Comparison of ENCODE assay signal across 25 mouse cellular contexts in genomic region chr17:56869481-56869977, GRCm38 (mm10). TPM values are rescaled to one million over a fixed set of nuclear protein-coding genes. Genes with fewer than 3 reads are reported as not detected.
DNase-seq lines count a peak whose midpoint lies in the region; TF ChIP-seq lines count a peak whose summit lies in the region.
"Had no signal": no experiment of that assay in that cellular context is flagged by ENCODE, and none has a peak within 500 bp of the region (broad histone marks: within the 10 kb centered on the region; RNA-seq: fewer than 3 reads in every experiment).

No protein-coding gene starts in this region.

- no peak for TF ChIP-seq POLR2A in ES-Bruce4 (IDR thresholded peaks at IDR 0.05; ENCODE audit: insufficient read depth, low read length)
- no peak for TF ChIP-seq POLR2A in kidney, adult 2 months (IDR thresholded peaks at IDR 0.05; ENCODE audit: low read depth, low read length)

- in situ Hi-C loops in ES-E14 (cut with MboI; ENCODE audit: low sequenced_read_pairs in 2 of 2, unreplicated experiment in 2 of 2), result no loop called here

- intact Hi-C loops in heart, postnatal 10 days (cut with DNase I), result no loop called here

- H3K36me3 ChIP-seq in ES-Bruce4 (ENCODE audit: control insufficient read depth, insufficient read depth, low read length, poor library complexity, severe bottlenecking), result no peaks in the 10 kb centered on the region
- no peaks in the 10 kb centered on the region for H3K36me3 ChIP-seq in ES-E14 (ENCODE audit: control insufficient read depth, insufficient read depth, low read length, poor library complexity, severe bottlenecking)
- H3K36me3 ChIP-seq in kidney, adult 2 months (ENCODE audit: control insufficient read depth, insufficient read depth, low read length), result no peaks in the 10 kb centered on the region
- H3K36me3 ChIP-seq: embryonic facial prominence, embryonic 10.5 days; embryonic facial prominence, embryonic 12.5 days; forebrain, embryonic 15.5 days had no signal

- peak; percentile 45 for DNase-seq in ES-E14 (ENCODE audit: low read depth, low spot score)
- DNase-seq in ZHBTc4 (ENCODE audit: low read depth, low spot score), result peak; percentile 86
- no peak for DNase-seq in kidney, adult 2 months
- DNase-seq in heart, postnatal 10 days, result no peak
- no peak for DNase-seq in lung, postnatal 14 days
- DNase-seq: adrenal gland, adult 8-10 months; adrenal gland, postnatal 14 days; adrenal gland, postnatal 36 days; cerebellum, adult 11-12 months; cerebellum, adult 2 months; cerebellum, adult 9-10 months; cerebellum, postnatal 10 days; cerebellum, postnatal 25 days; forebrain, postnatal 0 days had no signal

- H3K27me3 ChIP-seq in ES-Bruce4 (ENCODE audit: control insufficient read depth, insufficient read depth, low read length, poor library complexity, severe bottlenecking), result no peaks in the 10 kb centered on the region
- no peaks in the 10 kb centered on the region for H3K27me3 ChIP-seq in kidney, adult 2 months (replicated peaks; ENCODE audit: control insufficient read depth, insufficient read depth, low read length)
- H3K27me3 ChIP-seq: embryonic facial prominence, embryonic 12.5 days; forebrain, embryonic 13.5 days; forebrain, embryonic 15.5 days had no signal

- H3K9ac ChIP-seq in ES-Bruce4 (ENCODE audit: low read depth, poor library complexity, severe bottlenecking), result no peak overlapping the region
- H3K9ac ChIP-seq in ES-E14 (ENCODE audit: insufficient read depth, low read depth, low read length, poor library complexity, severe bottlenecking), result no peak overlapping the region
- H3K9ac ChIP-seq: embryonic facial prominence, embryonic 12.5 days; forebrain, embryonic 13.5 days; forebrain, embryonic 15.5 days; forebrain, postnatal 0 days had no signal

- H3K4me1 ChIP-seq in ES-Bruce4 (ENCODE audit: control insufficient read depth, insufficient read depth, low read length) (peaks cover 14% of the 10 kb centered on the region), ES-E14 (ENCODE audit: control insufficient read depth in 2 of 2, insufficient read depth in 2 of 2, low read length in 2 of 2, poor library complexity in 1 of 2) (peaks cover 10 to 27% of the 10 kb centered on the region in 2 experiments)
- H3K4me1 ChIP-seq in kidney, adult 2 months (ENCODE audit: control insufficient read depth, insufficient read depth, low read length), result no peaks in the 10 kb centered on the region
- H3K4me1 ChIP-seq: embryonic facial prominence, embryonic 10.5 days; embryonic facial prominence, embryonic 12.5 days; forebrain, embryonic 13.5 days; forebrain, embryonic 15.5 days had no signal

- H3K4me3 ChIP-seq in ES-Bruce4 (ENCODE audit: low read depth, low read length) (no peak overlapping the region), ES-E14 (ENCODE audit: insufficient read depth in 1 of 2, low read depth in 1 of 2, low read length in 2 of 2, poor library complexity in 1 of 2, severe bottlenecking in 1 of 2) (peak overlapping the region in 1 of 2 experiments; percentile 54; a peak in 1 of 4 replicates)
- H3K4me3 ChIP-seq in kidney, adult 2 months (ENCODE audit: insufficient read depth, low read depth, low read length), result no peak overlapping the region
- H3K4me3 ChIP-seq: embryonic facial prominence, embryonic 10.5 days; embryonic facial prominence, embryonic 12.5 days; forebrain, embryonic 13.5 days; forebrain, embryonic 15.5 days had no signal

- H3K9me3 ChIP-seq in ES-Bruce4 (replicated peaks; ENCODE audit: control insufficient read depth, insufficient read depth, low read length, poor library complexity, severe bottlenecking), result peaks cover 17% of the 10 kb centered on the region
- H3K9me3 ChIP-seq in ES-E14 (ENCODE audit: control insufficient read depth, insufficient read depth, low read depth, low read length), result no peaks in the 10 kb centered on the region
- H3K9me3 ChIP-seq: forebrain, embryonic 13.5 days; forebrain, embryonic 15.5 days had no signal

- H3K27ac ChIP-seq in ES-Bruce4 (ENCODE audit: insufficient read depth, low read length) (peak overlapping the region; percentile 99), ES-E14 (ENCODE audit: insufficient read depth, low read depth, low read length, poor library complexity, severe bottlenecking) (peak overlapping the region; percentile 77; the same call in 1 of the 2 replicates)
- H3K27ac ChIP-seq in kidney, adult 2 months (ENCODE audit: insufficient read depth, low read depth, low read length), result no peak overlapping the region
- H3K27ac ChIP-seq: embryonic facial prominence, embryonic 10.5 days; embryonic facial prominence, embryonic 12.5 days; forebrain, embryonic 13.5 days; forebrain, embryonic 15.5 days had no signal

- TF ChIP-seq EP300 in ES-Bruce4 (IDR thresholded peaks at IDR 0.05; ENCODE audit: insufficient read depth, low read depth, low read length), result peak; percentile 98

- TF ChIP-seq CTCF in ES-Bruce4 (IDR thresholded peaks at IDR 0.05; ENCODE audit: low read depth, low read length), result no peak
- no peak for TF ChIP-seq CTCF in kidney, adult 2 months (conservative IDR thresholded peaks at IDR 0.05; ENCODE audit: insufficient read depth, insufficient read length, low read depth, low read length)

- 57% methylated on average over 9 of the region's 9 CpGs for WGBS in kidney, adult 2 months

TF ChIP-seq in ES-E14, 5 proteins besides CTCF, POLR2A, EP300 and RAD21:
- TF ChIP-seq ZNF384 (IDR thresholded peaks at IDR 0.05; ENCODE audit: low read depth, low read length) (no peak), ZC3H11A (IDR thresholded peaks at IDR 0.05; ENCODE audit: borderline replicate concordance, low read depth, low read length) (no peak), MAFK (IDR thresholded peaks at IDR 0.05; ENCODE audit: insufficient read depth, low read depth, low read length) (no peak), CHD2 (IDR thresholded peaks at IDR 0.05; ENCODE audit: low read depth, low read length) (no peak), HCFC1 (IDR thresholded peaks at IDR 0.05; ENCODE audit: borderline replicate concordance, insufficient read depth, low read length) (no peak)

RNA-seq across cellular contexts. Expression of gene Acsbg2, which starts 4.7 kb away (rescaled TPM):
- polyA plus RNA-seq in ES-Bruce4 (2011; ENCODE audit: insufficient read depth, insufficient read length, low read depth, missing spikeins), result 0.46 and 0.68 TPM in 2 replicates
- total RNA-seq in ES-E14 (2012; rRNA removed), result 0.58 and 0.90 TPM in 2 replicates
- 0.05 TPM in 2 replicates for polyA plus RNA-seq in kidney, adult 2 months (2012; rRNA removed)
- total RNA-seq in heart, postnatal 10 days (2021), result not detected
- total RNA-seq: forebrain, postnatal 0 days; MEL had no signal
- polyA plus RNA-seq: C2C12; cortical plate, adult 2 months; embryonic facial prominence, embryonic 10.5 days; embryonic facial prominence, embryonic 12.5 days; embryonic facial prominence, embryonic 14.5 days; forebrain, embryonic 11.5 days; forebrain, embryonic 13.5 days; forebrain, embryonic 15.5 days; forebrain, postnatal 0 days; Patski had no signal

RNA-seq across cellular contexts. Expression of gene 1700061G19Rik, which starts 5.7 kb away (rescaled TPM):
- polyA plus RNA-seq in ES-Bruce4 (2011; ENCODE audit: insufficient read depth, insufficient read length, low read depth, missing spikeins), result 8.0 and 8.4 TPM in 2 replicates
- 17.3 and 24.0 TPM in 2 replicates for total RNA-seq in ES-E14 (2012; rRNA removed)
- polyA plus RNA-seq in kidney, adult 2 months (2012; rRNA removed), result 0.03 and 0.07 TPM in 2 replicates
- under 1 TPM; 0.10 to 0.12 TPM for total RNA-seq in heart, postnatal 10 days (2021)
- polyA plus RNA-seq: cerebellum, adult 2 months; Patski had no signal

RNA-seq across cellular contexts. Expression of gene Rfx2, which starts 38.7 kb away (rescaled TPM):
- 27.5 and 30.5 TPM in 2 replicates for polyA plus RNA-seq in ES-Bruce4 (2011; ENCODE audit: insufficient read depth, insufficient read length, low read depth, missing spikeins)
- 15.8 and 22.5 TPM in 2 replicates for total RNA-seq in ES-E14 (2012; rRNA removed)
- 4.8 and 6.2 TPM in 2 replicates for polyA plus RNA-seq in kidney, adult 2 months (2012; rRNA removed)
- total RNA-seq in heart, postnatal 10 days (2021), result 10 to 100 TPM in 1 of 2 experiments, 1 to 10 TPM in 1; 6.5 to 10.5 TPM

Comparison
In these comparisons a context has a peak if more than half of its experiments do, and no peak if none do; other contexts are left out.
1. DNase-seq: peak in ES-E14 (single experiment) and ZHBTc4 (single experiment); none in kidney, adult 2 months (single experiment), heart, postnatal 10 days (0 of 2) and lung, postnatal 14 days (single experiment).
2. RNA of gene 1700061G19Rik, which starts 5.7 kb away (total RNA-seq): 17.3 to 24.0 TPM in ES-E14; 0.10 to 0.12 TPM in heart, postnatal 10 days; every median in the first group is over 10 times any median in the second.